Mouse (Mus musculus): ENCODE results near the gene Rere. TPM values are rescaled to one million over a fixed set of nuclear protein-coding genes. Genes with fewer than 3 reads are reported as not detected.

Gene Rere
- polyA plus RNA-seq, 1 experiment from 2014 or later: 44.4 TPM

DNA sequence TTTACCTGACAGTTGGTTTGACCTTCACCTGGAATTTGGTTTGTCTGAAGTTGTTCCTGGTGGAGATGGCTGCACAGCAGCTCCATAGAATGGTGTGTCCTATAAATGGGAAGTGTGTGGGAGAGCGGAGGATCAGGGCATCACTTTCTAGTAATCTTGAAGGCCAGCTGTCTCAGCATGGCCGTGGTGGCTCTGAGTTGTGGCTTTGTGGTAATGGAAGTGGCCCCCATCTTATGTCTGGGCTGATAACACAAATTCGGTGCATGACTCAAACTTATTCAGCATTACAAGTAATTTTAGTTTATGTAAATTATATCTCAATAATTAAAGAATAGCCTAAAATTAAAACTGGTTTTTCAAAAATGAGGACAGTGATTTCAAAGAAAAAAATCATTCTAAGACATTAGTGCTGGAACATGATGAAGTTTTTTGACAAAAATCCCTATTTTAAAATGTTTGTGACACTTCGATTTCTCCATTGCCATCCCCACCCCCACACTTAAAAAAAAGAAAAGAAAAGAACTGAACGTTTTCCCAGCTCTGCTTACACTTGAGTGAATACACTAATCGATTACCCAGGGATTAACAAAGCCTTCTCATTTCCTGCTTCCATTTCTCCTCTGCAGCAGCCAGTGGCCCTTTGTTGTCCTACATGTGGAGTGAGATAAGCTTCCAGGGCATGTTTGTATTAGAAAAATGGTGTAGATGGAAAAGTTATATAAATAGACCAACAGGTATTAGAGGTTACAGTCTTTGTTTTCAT, 180.2 kb downstream of the Rere start:
- Histone ChIP-seq H3K27me3 (ENCODE audit: control insufficient read depth, insufficient read depth, low read length) (no peaks in the 10 kb centered on the region), H3K9ac (no peak overlapping the region), H3K4me1 (replicated peaks; ENCODE audit: control insufficient read depth, insufficient read depth, low read length) (peaks cover 34% of the 10 kb centered on the region), H3K4me2 (replicated peaks) (no peak overlapping the region), H3K27ac (no peak overlapping the region), H3K36me3 (replicated peaks; ENCODE audit: control insufficient read depth, insufficient read depth) (no peaks in the 10 kb centered on the region), H3K4me3 (replicated peaks; ENCODE audit: low read length) (no peak overlapping the region), H3K9me3 (ENCODE audit: control insufficient read depth, low read length) (no peaks in the 10 kb centered on the region)
- DNase-seq (ENCODE audit: low spot score): peak; percentile 55
- no peak for ATAC-seq (ENCODE audit: low FRiP score)
- 20% methylated on average over 6 of the region's 6 CpGs for WGBS

DNA sequence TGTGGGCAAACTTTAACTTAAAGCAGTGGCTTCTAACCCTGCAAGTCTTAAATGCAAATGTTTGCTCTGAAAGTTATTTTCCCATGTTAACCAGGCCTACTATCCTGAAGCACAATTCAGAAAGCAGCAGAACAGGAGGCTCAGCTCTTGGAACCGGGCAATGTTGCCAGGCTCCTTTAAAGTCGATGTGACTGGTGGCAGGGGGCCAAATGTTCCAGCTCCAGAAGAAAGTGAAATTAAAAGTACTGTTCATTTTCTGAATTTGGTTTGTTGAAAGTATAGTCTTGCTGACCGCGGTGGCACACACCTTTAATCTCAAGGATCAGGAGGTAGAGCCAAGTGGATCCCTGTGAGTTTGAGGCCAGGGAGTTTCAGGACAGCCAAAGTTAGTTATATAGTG, 180.9 kb downstream of the Rere start:
- DNase-seq (ENCODE audit: low spot score): no peak
- peaks cover 30% of the 10 kb centered on the region for H3K4me1 ChIP-seq (replicated peaks; ENCODE audit: control insufficient read depth, insufficient read depth, low read length)
- H3K27ac ChIP-seq: peak overlapping the region; percentile 33; the same call in 1 of the 2 replicates

DNA sequence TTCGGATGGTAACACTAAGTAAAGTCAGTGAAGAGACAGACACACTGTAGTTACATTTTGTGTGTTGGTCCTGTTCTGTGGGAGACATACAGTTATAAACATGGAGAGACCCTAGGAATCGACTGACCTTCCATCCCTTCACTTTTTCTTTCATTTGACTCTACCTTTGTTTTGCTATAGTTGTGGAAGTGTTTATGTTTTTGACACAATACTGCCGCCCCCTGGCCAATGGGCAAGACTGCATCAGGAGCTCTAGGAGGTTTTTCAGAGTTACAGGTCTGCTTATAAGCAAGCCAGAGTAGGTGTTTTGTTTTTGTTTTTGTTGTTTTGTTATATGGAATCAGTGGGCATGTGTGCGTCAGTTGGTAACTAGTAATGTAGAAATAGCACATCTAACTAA, 184.3 kb downstream of the Rere start:
- H3K9ac ChIP-seq: no peak overlapping the region
- no peaks in the 10 kb centered on the region for H3K27me3 ChIP-seq (ENCODE audit: control insufficient read depth, insufficient read depth, low read length)
- no peak overlapping the region for H3K4me2 ChIP-seq (replicated peaks)
- ATAC-seq (ENCODE audit: low FRiP score) (no peak), DNase-seq (ENCODE audit: low spot score) (peak; percentile 76)
- H3K27ac ChIP-seq: no peak overlapping the region
- H3K9me3 ChIP-seq (ENCODE audit: control insufficient read depth, low read length): no peaks in the 10 kb centered on the region
- 44% methylated on average over 4 of the region's 4 CpGs for WGBS
- peaks cover 22% of the 10 kb centered on the region; the same call in 1 of the 2 replicates for H3K4me1 ChIP-seq (replicated peaks; ENCODE audit: control insufficient read depth, insufficient read depth, low read length)
- H3K36me3 ChIP-seq (replicated peaks; ENCODE audit: control insufficient read depth, insufficient read depth): peaks cover 15% of the 10 kb centered on the region
- H3K4me3 ChIP-seq (replicated peaks; ENCODE audit: low read length): no peak overlapping the region

More for the DNA sequence above, 180.9 kb downstream of the Rere start:
- H3K9me3 ChIP-seq (ENCODE audit: control insufficient read depth, low read length): no peaks in the 10 kb centered on the region
- ATAC-seq (ENCODE audit: low FRiP score): no peak
- H3K4me2 ChIP-seq (replicated peaks): no peak overlapping the region
- 39% methylated on average over 4 of the region's 4 CpGs for WGBS
- H3K27me3 ChIP-seq (ENCODE audit: control insufficient read depth, insufficient read depth, low read length): no peaks in the 10 kb centered on the region
- H3K36me3 ChIP-seq (replicated peaks; ENCODE audit: control insufficient read depth, insufficient read depth): no peaks in the 10 kb centered on the region
- H3K4me3 ChIP-seq (replicated peaks; ENCODE audit: low read length): no peak overlapping the region
- H3K9ac ChIP-seq: no peak overlapping the region

DNA sequence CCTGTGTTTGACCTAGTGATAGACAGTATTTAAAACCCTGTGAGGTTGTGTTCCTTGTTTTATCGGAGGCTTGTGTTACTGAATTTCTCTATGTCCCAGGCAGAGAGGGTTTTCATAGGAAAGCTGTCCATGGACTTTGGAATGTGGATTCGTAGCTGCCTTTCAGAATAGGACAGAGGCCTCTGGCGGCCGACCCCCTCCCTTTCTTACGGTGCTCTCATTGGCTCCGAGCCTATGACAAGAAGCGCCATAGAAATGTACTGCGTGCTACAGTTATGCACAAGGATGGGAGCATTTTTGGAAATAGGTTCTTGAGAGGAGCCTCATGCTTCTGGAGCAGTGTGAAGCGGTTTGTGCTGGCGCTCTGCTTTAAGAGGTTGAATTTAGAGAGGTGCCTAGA, 187.8 kb downstream of the Rere start:
- WGBS: 55% methylated on average over 10 of the region's 10 CpGs
- no peaks in the 10 kb centered on the region for H3K27me3 ChIP-seq (ENCODE audit: control insufficient read depth, insufficient read depth, low read length)
- ATAC-seq (ENCODE audit: low FRiP score): no peak

DNA sequence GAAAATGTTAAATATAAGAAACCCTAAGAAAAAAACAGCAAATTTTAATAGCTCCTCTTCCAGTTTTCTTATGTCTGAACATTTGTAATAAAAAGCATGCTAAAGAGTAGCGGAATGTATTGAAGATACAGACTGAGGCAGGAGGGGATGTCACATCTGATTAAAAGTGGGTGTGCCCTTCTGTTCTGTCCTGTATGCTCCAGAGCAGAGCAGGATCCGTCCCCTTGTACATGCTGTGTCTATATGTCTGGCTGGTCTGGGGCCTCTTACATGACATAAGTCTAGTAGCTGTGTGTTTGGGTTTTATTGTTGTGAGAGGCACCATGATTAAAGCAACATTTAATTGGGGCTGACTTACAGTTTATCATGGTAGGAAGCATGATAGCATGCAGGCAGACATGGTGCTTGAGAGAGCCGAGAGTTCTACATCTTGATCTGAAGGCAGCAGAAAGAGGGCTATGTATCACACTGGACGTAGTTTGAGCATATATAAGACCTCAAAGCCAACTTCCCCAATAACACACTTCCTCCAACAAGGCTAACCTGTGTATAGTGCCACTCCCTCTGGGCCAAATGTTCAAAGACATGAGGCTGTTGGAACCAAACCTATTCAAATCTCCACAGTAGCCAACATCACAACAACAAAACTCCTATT, 189.4 kb downstream of the Rere start:
- 88% methylated on average over 4 of the region's 4 CpGs for WGBS
- Histone ChIP-seq H3K9ac (no peak overlapping the region), H3K4me1 (replicated peaks; ENCODE audit: control insufficient read depth, insufficient read depth, low read length) (0 out of 2 replicates have a peak, but pooled peaks cover 25% of the 10 kb centered on the region), H3K27ac (no peak overlapping the region), H3K4me3 (replicated peaks; ENCODE audit: low read length) (no peak overlapping the region), H3K27me3 (ENCODE audit: control insufficient read depth, insufficient read depth, low read length) (no peaks in the 10 kb centered on the region), H3K4me2 (replicated peaks) (no peak overlapping the region), H3K9me3 (ENCODE audit: control insufficient read depth, low read length) (no peaks in the 10 kb centered on the region), H3K36me3 (replicated peaks; ENCODE audit: control insufficient read depth, insufficient read depth) (peaks cover 20% of the 10 kb centered on the region)
- no peak for DNase-seq (ENCODE audit: low spot score)
- no peak for ATAC-seq (ENCODE audit: low FRiP score)

More for the DNA sequence above, 187.8 kb downstream of the Rere start:
- H3K4me1 ChIP-seq (replicated peaks; ENCODE audit: control insufficient read depth, insufficient read depth, low read length): 0 out of 2 replicates have a peak, but pooled peaks cover 28% of the 10 kb centered on the region
- peaks cover 20% of the 10 kb centered on the region for H3K36me3 ChIP-seq (replicated peaks; ENCODE audit: control insufficient read depth, insufficient read depth)
- no peak overlapping the region for H3K4me2 ChIP-seq (replicated peaks)
- no peak overlapping the region for H3K9ac ChIP-seq
- no peaks in the 10 kb centered on the region for H3K9me3 ChIP-seq (ENCODE audit: control insufficient read depth, low read length)
- DNase-seq (ENCODE audit: low spot score): no peak
- no peak overlapping the region for H3K27ac ChIP-seq
- no peak overlapping the region for H3K4me3 ChIP-seq (replicated peaks; ENCODE audit: low read length)

DNA sequence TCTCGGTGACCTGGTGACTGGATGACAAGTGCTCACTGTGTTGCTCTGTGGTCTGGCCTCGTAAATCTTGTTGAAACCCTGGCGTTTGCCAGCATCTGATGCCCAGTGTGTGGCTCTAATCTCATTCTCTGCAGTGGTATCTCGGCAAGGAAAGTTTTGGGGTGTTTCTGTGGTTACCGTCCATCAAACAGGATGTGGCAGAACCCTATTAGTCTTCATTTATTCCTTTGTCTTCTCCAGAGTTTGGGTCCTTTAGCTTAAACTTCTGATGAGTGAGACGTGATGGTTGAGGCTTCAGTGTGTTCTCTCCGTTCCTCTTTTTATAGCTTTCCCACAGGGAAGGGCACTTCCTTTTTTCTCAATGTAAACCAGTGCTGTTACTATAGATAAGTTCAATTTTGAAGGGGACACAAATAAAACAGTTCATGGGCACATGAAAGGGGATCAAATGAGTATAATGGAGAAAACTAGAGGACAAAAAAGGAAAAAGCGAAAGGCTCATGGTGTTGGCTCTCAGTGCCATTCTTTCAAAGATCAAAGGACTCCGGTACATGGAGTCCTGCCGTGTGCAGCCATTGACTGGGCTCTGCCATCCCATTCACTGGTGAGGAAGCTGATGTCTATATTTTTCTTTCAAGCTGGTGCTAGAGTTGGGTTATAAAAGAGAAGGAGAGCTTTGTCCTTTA, 191.4 kb downstream of the Rere start:
- no peaks in the 10 kb centered on the region for H3K27me3 ChIP-seq (ENCODE audit: control insufficient read depth, insufficient read depth, low read length)
- no peak overlapping the region for H3K4me3 ChIP-seq (replicated peaks; ENCODE audit: low read length)
- no peaks in the 10 kb centered on the region for H3K9me3 ChIP-seq (ENCODE audit: control insufficient read depth, low read length)
- peaks cover 31% of the 10 kb centered on the region for H3K36me3 ChIP-seq (replicated peaks; ENCODE audit: control insufficient read depth, insufficient read depth)
- WGBS: 13% methylated on average over 10 of the region's 10 CpGs
- no peak overlapping the region for H3K9ac ChIP-seq
- ATAC-seq (ENCODE audit: low FRiP score) (no peak), DNase-seq (ENCODE audit: low spot score) (no peak)
- H3K4me2 ChIP-seq (replicated peaks): no peak overlapping the region
- H3K27ac ChIP-seq: peak overlapping the region; percentile 34; the same call in 1 of the 2 replicates
- 0 out of 2 replicates have a peak, but pooled peaks cover 21% of the 10 kb centered on the region for H3K4me1 ChIP-seq (replicated peaks; ENCODE audit: control insufficient read depth, insufficient read depth, low read length)

DNA sequence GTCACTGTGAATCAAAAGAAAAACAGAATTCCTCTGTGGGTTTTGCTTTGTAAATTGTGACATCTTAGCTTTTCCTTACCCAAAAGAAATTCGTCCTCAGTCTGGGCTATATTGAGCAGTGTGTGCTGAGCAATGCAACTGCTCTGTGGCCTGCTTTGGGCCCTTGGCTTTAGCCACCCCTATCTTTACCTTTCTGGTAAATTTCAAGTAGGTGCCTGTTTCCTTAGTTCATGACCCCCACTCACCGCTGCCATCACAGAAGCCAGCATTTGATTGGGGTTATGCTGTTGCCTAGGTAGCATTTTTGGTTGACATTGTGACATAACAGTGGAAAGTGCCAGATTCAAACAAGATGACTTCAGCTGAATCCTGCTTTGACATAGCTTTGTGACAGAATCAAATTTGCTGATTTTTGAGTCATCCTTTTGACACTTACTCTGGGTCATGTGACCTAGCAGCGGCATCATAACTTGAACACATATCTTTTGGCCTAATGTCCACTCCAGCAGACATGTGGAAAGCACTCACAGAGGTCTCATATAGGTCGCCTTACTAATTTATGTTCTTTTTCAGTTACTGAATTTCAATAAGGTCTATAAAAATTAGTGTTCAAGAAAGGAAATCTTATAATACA, 192.1 kb downstream of the Rere start:
- Histone ChIP-seq H3K4me3 (replicated peaks; ENCODE audit: low read length) (no peak overlapping the region), H3K4me1 (replicated peaks; ENCODE audit: control insufficient read depth, insufficient read depth, low read length) (0 out of 2 replicates have a peak, but pooled peaks cover 19% of the 10 kb centered on the region), H3K4me2 (replicated peaks) (no peak overlapping the region), H3K27me3 (ENCODE audit: control insufficient read depth, insufficient read depth, low read length) (no peaks in the 10 kb centered on the region), H3K36me3 (replicated peaks; ENCODE audit: control insufficient read depth, insufficient read depth) (peaks cover 34% of the 10 kb centered on the region), H3K9me3 (ENCODE audit: control insufficient read depth, low read length) (no peaks in the 10 kb centered on the region), H3K27ac (0 out of 2 replicates have a peak overlapping the region, but pooled peaks have one; percentile 5), H3K9ac (no peak overlapping the region)
- DNase-seq (ENCODE audit: low spot score): no peak
- no peak for ATAC-seq (ENCODE audit: low FRiP score)
- 54% methylated on average over 4 of the region's 4 CpGs for WGBS

DNA sequence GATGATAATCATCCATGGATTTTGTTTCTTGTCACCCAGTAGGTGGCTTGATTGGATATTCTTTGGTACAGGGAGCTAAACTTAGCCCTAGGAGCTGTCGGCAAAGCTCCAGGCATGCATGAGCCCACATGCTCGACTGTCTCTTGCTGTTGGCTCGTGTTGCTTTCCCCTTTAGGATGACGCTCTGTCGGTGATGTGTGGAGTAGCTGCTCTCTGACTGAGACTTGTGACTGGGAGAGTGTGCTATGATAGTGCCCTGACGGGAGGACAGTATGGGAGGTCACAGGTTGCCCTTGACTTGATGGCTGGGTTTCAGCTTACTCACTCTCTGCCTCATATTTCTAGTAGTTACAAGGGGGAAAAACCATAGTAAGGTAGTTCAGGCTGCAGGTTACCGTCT, 192.6 kb downstream of the Rere start:
- H3K4me2 ChIP-seq (replicated peaks): no peak overlapping the region
- H3K9ac ChIP-seq: no peak overlapping the region
- peaks cover 32% of the 10 kb centered on the region for H3K36me3 ChIP-seq (replicated peaks; ENCODE audit: control insufficient read depth, insufficient read depth)
- no peaks in the 10 kb centered on the region for H3K27me3 ChIP-seq (ENCODE audit: control insufficient read depth, insufficient read depth, low read length)
- WGBS: 52% methylated on average over 7 of the region's 7 CpGs
- H3K27ac ChIP-seq: no peak overlapping the region
- no peaks in the 10 kb centered on the region for H3K9me3 ChIP-seq (ENCODE audit: control insufficient read depth, low read length)
- no peak for DNase-seq (ENCODE audit: low spot score)
- 0 out of 2 replicates have a peak, but pooled peaks cover 19% of the 10 kb centered on the region for H3K4me1 ChIP-seq (replicated peaks; ENCODE audit: control insufficient read depth, insufficient read depth, low read length)
- no peak overlapping the region for H3K4me3 ChIP-seq (replicated peaks; ENCODE audit: low read length)
- ATAC-seq (ENCODE audit: low FRiP score): no peak
